Mouse (Mus musculus) induced T-regulatory cell, adult 2 months (primary cell): ENCODE measurements around the gene E2f8.
A peak's percentile ranks its signal among the peaks of the same experiment; 100 is the strongest.

ENCODE experiments used
- DNase-seq: peaks from one replicate; pipeline ENCODE4 v3.0.0-alpha.2; 2012; ENCODE audit warnings: low read depth

Gene E2f8

DNA sequence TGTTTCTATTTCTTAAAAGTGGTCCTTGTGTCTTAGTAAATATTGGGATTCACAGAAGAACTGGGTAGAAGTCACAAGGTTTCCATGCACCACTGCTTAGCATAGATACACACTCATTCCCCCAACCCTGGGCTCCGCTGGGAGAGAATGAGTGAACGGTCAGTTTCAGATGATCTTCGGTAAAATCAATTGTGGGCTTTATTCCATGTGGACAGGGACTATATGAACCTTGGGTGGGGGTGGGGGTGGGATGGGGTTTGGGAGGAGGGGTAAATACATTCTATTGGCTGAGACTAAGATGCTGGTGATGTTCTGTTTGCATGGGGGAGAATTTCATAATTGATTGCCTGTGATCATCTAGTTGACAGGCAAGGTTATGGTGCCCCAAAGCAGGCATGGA is 25.9 kb downstream of the E2f8 start:
- DNase-seq = no peak

DNA sequence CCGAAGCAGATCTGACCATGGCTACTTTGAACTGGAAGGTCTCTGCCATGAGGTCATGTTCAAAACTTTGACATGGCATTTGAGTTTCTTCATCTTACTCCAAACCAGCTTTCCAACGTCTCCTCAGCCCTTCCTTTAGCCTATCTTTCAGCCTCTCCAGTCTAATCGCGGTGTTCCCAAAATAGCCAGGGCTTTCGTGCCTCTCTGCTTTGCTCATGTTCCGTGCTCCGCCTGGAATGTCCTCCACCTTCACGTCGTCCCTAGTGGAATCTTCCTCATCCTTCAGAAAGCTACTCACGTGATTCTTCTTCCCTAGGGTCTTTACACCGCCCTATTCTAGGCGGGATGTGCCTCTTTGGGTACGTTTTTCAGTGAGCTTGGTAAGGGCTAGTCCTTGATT is 27.9 kb downstream of the E2f8 start:
- DNase-seq = no peak

DNA sequence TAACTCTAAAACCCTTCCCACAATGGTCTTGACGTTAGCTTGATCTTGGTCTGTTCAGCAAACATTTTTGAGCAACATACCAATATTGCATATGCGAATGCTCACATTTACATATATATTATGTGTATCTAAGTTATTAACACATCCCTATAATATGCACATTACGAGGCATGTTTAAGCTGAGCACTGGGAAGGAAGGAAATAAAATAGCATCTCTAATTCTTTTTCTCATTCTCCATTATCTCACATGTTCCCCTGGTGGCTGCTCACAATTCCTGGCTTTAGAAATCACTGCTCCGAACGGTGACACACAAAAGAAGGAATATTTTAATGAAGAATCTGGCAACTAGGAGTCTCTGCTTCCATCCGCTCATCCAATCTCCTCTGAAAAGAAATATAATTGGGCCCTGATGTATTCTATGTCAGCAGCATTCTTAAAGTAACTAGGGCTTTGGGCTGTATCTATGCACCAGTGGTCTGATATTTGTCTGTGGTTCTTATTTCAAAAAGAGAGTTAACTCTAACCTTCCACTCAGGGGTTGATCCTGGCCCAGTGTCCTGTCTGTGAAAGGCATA is 29.8 kb downstream of the E2f8 start:
- no peak for DNase-seq

DNA sequence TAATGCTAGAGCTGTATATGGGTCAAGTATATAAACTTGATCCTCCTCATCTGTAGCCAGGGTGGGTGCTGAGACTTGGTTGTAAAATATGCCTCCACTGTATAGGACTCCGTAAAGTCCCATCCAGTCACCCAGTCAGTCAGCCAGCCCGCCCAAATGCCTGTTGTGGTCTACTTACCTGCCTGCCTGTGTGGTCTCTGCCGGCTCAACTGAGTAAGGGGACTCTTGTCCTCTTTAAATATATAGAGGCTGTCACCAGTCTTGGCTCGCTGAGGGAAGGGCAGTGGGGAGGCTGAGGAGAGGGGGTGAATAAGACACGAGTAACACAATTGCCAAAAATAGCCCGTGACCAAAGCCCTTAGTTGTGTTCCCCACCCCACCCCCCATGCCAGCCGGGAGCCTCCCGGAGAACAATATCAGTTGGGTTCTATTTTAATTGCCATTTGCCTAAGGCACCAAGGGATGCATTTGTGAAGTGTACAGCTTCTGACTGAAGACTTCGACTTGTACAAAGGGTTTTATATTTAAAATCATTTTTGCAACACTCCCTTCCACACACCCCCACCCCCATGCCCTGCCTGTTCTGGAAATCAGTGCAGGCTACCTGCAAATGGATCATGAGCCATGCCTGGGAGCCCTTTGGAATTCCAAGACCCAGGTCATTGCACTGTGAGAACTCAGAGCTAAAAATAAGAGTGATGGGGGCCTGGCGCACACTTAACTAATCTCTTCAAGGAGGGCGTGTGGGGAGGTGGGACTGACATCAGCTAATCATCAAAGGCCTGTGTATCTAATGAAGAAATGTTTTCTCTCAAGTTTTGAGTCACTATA is 33.4 kb downstream of the E2f8 start, which contains the start of gene Csrp3:
Gene Csrp3, minus strand, starts transcription at position 214 of the 831 bp plus-strand sequence.
- DNase-seq = no peak

DNA sequence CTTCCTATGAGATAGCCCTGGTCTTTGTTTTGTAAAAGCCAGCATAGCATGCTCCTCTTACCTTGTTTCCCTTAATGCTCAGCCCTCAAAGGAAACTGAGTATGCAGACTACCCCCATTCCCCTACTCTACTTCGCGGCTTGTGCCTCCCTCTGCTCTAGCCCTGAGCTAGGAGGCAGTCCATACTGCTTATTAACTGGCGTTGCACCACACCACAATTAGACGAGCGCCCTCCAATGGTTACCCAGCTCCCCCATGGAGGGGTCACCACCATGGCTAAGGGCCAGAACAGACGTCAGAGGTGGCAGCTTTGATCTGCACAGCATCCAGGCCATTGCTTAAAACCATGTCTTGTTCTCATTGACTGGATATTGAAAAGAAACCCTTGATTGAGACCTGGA is 34.6 kb downstream of the E2f8 start:
- no peak for DNase-seq

DNA sequence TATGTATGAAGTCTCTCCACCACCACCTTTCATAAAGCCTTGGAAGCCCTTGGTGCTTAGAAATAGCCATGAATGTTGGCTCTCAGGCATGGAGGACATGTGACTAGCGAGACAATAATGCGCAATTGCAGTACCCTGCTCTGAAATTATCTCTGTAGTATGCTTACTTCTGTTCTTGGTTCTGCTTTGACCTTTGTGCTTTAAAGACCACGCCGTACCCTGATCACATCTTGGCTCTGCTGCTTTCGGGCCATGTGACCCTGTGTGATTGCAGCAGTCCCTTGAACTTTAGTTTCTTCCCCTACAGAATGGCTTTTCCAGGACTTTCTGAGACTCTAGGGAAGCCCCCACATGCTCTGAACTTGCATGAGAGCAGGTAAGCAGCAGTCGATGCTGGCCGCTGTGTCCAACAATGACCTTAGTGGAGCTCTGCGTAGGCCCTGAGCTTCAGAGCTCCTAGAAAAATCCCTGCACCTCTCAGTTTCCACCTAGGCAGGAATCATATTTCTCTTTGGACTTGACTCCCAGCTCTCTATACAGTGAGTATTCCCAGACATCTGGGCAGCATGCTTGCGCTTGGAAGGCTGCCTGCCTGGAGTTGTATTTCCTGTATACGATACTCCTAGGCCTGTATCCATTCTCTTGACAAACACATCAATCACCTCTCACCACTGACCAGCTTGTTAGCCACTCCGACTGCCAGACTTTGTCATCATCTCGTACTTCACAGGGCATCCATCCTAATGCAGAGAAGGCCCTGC is 36.0 kb downstream of the E2f8 start:
- DNase-seq = no peak

DNA sequence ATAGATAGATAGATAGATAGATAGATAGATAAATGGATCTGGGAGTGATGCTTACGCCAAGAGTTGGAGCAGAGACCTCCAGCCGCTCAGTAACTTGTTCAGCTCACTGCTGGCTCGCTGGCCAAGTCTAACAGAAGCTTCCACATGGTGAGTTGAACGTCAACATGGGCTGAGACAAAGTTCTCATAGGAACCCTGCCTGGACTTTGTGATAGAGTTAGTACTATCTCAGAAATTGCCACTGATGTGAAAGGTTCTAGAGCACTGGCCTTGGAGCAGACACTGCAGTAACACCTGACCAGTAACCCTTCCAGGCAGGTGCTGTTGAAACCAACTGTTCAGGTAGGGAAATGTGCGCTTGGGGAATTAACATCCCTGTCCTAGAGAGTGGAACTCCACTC is 37.9 kb downstream of the E2f8 start:
- DNase-seq = no peak

DNA sequence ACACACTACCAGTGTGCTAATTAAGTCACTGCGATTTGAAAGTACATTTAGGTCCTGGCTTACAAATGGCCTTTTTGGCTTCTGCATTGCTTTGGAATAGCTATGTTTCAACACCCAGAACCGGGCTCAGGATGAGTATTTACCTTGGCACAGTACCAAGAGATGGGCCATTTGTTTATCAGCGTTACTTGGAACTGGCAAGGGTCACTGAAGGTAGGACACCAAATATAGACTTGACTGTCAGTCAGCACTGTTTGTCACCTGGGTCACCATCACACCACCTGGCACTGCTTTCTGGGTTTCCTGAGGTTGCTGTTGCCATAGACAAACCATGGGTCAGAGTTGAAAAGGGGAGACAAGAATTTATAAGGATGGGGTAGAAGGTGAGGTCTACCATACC is 39.0 kb downstream of the E2f8 start:
- DNase-seq = no peak

DNA sequence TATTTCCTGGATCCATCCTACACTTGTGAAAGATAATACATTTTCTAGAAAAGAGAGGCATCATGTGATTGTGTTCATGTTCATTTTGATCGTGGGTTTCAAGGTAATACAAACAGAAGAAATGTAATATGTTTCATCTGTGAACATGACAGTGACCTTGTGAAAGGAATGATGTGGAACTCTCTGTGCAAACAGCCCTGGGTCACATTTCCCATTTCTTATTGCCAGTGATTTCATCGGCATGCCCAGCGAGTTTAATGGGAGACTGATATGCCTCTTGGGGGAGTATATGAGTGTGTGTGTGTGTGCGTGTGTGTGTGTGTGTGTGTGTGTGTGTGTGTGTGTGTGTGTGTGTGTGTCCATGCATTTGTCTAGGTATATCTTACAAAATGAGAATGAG is 39.9 kb downstream of the E2f8 start:
- DNase-seq = no peak

DNA sequence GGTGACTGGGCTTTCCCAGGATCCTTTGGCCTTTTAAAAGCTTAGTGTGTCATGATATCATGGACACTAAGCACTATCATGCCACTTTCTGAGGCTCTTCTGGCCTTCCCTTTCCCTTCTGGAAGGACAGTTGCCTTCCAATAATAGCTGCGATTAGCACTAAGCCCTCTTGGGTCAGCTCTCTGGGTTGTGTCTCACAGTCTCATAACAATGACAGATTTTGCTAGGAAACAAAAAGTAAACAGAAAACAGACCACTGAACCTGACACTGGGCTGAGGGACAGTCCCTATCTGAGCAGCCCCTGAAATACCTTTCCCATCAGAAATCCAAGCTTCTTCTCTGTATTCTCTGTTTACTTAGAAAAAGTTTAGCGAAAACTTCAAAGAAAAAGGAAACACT is 40.9 kb downstream of the E2f8 start:
- DNase-seq = no peak

DNA sequence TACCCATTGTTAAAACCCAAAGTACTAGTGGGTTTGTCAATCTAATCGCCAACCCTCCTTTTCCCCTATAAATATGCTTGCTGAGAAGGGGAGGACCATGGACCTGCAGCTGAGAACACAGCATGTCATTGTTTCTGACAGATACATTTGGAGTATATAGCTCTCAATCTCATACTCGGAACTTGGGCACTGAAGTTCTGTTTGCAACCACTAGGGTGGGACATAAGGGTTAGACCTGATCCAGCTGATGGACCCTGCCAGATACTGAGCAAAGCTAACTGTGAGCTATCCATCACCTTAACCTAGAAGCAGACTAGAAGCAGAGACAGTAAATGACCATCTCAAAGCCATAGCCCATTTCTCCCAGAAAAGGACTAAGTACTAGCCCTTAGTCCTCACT is 43.0 kb downstream of the E2f8 start:
- peak; percentile 14 for DNase-seq

DNA sequence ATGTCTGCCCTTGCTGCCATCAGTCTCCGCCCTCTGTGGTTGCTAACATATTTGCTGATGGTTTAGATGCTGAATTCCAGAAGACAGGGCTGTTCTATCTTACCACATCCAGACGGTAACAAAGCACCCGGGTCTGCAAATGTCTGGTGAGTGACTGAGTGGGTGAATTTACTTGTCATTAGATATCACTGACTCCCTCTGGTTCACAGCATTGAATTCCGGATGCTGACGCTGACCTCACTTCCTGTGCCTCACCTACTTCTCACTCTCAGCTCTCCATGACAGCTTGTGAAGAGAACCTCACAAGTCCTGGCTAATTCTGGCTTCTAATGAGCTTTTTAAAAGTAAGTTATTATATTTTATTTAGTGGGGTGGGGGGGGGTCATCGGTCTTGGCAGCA is 44.4 kb downstream of the E2f8 start:
- DNase-seq = peak; percentile 11

DNA sequence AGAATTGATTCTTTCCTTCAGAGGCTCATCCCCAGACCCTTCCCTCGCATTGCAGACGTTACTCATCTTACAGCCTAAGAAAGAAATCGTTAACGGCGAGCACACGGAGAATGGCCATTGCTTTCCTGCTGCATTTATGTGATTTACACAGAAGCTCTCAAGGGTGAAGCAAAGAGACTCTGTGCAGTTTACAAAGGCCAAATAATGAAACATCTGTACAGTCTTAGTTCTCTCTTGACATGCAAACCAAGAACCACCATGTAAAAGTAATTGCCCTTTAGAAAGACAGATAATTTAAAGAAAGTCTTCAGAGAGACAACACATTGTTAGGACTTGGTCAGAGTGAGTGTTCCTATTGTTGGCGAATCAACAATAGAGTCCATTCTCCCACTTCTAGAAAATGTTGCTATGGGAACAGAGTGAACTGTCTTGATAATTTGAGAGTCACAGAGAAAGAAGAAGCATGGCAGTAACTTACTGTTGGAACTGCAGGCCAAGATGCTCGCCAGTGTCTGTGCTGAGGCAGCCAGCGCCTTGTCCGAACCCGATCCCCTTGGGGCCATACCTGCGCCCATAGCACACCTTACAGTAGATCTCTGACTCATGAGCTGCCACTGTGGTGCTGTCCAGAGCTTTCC is 46.3 kb downstream of the E2f8 start:
- DNase-seq = no peak

DNA sequence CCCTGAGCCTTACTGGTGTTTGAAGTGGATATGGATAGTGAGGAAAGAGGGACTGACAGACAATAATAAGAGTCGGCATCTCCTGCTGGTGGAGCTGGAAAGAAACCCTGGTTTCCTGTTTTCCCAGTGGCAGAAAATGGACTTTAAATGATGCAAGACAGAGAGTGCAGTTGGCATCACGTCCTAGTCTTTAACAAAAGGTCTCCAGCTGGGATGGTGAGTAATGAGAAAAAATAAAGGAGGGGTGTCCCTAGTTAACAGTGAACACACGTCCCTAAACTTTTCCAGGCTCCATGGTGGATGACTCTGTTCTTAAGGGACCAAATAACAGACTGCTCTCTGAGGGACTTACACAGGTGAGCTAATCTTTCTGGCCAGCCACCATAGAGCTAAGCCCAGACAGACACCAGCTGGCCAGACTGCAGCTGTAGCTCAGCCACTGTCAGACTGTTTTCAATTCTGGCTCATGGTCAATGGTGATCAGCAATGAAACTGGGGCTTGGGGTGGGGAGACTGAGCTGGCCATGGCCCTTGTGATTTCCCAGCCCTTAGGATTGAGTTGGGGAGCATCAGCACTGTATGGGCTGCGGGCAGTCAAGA is 46.9 kb downstream of the E2f8 start:
- no peak for DNase-seq

DNA sequence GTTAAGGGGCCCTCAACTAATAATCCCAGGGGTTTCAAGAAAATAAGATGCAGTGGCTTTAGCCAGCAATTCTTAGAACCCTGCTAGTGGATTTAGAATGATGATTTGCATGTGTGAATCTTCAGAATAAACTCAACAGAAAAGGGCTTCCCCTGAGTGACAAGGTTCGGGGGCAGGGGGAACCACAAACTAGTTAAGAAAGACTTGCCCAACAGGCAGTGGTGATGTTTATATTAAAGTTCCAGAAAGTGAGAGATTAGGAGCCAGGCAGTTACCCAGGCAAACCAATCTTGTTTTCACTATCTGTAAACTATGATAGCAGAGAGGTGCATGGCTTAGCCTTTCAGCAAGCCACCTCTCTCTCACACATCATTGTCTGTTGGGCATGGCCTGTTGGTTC is 48.7 kb downstream of the E2f8 start:
- no peak for DNase-seq

DNA sequence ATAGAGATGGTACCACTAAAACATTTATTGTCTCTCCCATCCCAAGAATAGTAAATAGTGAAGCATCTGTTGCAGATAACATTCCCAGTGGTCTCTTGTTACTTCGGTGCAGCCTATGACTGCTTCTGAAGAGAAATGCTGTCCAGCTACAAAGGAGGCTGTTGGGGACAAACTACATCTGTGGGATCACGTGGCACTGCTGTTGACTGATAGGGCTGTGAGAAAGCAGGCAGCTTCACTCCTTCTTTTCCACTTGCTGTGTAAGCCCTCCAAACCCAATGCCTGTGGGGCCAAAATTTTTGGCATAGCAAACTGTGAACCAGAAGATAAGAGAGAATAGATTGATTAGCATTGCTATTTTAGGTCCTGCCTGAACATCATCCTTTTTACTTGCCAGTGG is 51.0 kb downstream of the E2f8 start:
- no peak for DNase-seq

DNA sequence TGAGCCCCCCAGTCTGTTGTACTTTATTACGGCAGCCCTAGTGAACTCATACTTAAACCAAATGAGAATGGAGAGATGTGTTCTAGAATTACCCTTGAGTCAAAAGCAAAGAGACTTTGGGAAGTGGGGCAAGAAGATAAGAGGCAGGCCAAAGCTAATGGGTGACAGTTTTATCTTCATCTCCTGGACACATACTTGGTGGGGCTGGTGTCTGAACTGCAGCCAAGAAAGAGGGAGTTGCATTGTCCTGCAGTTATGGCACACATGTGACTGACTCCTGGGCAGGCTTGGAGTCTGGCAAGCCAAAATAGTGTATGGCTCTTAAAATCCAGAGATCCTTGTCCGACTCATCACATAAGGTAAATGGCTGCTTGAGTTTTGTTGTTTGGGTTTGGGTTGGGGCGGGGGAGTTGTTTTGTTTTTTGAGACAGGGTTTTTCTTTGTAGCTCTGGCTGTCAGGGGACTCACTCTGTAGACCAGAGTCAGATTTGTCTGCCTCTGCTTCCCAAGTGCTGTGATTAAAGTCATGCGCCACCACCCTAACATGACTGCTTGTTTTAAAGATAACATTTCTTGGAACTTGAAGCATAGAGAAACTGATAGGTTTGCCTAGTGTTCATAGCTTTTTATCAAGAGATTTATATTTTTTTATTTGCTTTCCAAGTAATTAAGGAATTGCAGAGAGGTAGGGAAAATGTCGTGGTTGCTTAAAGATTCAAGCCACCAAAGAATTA is 52.1 kb downstream of the E2f8 start:
- no peak for DNase-seq

DNA sequence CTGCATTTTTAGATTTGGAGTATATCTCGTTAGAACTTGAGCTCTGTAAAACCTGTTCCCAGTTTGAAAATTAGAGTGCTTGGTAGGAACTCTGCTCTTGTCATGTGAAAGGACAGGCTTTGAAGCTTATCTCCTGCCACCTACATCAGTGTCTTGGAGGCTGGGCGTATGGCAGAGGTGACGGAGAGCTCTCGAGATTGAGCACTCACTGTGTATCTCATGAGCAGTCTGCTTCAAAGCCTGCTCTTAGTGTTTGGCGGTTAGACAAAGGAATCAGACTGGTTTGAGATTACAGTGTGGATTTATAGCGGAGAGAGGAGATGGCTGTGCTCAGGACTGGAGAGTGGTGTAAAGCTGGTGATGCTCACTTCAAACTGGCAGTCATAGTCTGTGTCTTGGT is 56.2 kb downstream of the E2f8 start:
- DNase-seq = no peak

DNA sequence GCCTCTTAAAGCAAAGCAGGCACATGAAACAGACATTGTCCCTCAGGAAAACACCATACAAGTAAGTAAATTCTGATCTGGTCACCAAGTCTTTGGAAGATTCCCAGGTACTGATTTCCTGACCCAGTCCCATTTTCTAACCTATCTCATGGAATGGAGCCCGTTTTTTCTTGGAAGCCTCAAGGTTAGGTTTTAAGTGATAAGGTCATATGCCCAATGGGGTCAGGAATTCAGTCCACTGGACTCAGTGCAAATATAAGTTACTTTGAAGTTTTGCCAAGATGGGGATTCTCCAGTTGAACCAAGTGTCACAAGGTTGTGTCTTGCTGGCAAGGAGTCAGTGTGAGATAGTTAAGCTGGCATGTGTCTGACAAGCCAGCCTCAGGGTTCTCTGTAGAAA is 56.7 kb downstream of the E2f8 start:
- no peak for DNase-seq

DNA sequence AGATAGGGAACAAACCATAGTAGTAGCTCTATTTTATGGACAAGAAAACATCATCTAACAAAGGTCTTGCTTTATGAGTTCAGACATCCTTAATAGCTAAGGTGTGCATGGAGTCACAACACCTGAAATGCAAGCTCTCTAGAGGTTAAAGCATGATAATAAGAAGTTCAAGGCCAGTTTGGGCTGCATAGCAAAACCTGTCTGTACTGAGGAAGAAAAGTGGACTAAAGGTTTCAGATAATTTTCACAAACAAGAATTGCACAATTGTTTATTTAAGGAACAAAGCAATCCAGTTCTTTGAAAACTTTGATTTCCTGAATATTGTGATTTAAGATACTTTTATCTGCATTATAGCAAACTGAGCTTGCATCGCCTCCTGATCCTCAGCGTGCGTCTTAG is 57.8 kb downstream of the E2f8 start:
- DNase-seq = no peak

DNA sequence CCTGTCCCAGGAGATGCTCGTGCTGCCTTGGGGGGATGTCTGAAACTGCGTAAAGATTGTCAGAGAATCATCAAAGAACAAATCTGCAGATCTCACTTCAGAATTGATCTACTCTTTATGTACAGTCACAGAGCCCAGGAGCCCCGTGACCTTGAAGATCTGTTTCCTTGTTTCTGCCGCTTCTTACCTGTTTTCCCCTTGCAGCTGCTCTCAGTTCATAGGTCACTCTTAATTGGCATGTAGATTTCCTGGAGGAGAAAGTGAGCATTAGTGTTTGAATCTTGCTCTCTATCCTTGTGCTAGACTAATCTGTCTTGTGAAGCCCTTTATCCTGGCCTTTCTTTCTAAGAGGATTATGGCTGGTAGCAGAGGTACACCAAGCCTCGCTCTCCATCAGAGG is 59.7 kb downstream of the E2f8 start:
- DNase-seq = no peak
